Mouse (Mus musculus) thymus, adult 2 months (tissue): ENCODE measurements around the gene Kcnk13.

ENCODE experiments used
- CTCF ChIP-seq: fragments of 200-500 bp; IDR thresholded peaks from 2 replicates; pipeline ENCODE4 v1.5.1; 2012; ENCODE audit warnings: mild to moderate bottlenecking, control low read depth, low read length, moderate library complexity, borderline replicate concordance; ENCODE audit not compliant: control insufficient read depth, poor library complexity, insufficient read depth; ENCODE audit errors: extremely low read depth
- POLR2A ChIP-seq: fragments of 200-500 bp; IDR thresholded peaks from 2 replicates; pipeline ENCODE4 v1.6.1; 2012; ENCODE audit warnings: mild to moderate bottlenecking, low read length, control low read depth, moderate library complexity; ENCODE audit not compliant: control insufficient read depth, poor library complexity, insufficient read depth; ENCODE audit errors: extremely low read depth

- TF ChIP-seq CTCF (no peak), POLR2A (no peak)
Measured at GRCm38 (mm10) chr12:100088026-100088425, 123.7 kb downstream of the Kcnk13 start.
